ENCODE assay signal across 18 mouse cellular contexts in the genomic region with DNA sequence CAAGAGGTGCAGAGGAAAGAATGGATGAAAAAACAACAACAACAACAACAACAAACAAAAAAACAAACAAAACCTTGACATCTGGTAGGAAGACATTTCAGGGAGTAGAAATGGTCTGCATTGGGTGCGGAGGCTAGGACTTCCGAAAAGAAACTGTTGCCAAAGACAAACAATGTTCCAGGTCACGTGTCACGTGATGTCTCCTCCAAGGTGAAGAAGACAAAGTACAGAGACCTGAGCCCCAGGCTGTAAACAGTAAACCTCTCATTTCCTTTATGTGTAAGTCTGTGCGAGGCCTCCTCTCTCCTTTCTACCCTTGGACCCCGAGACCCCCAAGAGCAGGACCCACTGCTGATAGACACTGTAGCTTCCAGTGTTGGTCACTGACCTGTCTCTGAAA.
"Had no signal": no experiment of that assay in that cellular context is flagged by ENCODE, and none has a peak within 500 bp of the region (broad histone marks: within the 10 kb centered on the region; RNA-seq: fewer than 3 reads in every experiment).

No protein-coding gene starts in this region.

- H3K27me3 ChIP-seq: limb, embryonic 13.5 days; liver, embryonic 12.5 days; liver, embryonic 15.5 days; lung, embryonic 15.5 days; midbrain, embryonic 15.5 days; neural tube, embryonic 13.5 days had no signal

- H3K4me3 ChIP-seq: limb, embryonic 10.5 days; limb, embryonic 13.5 days; liver, embryonic 12.5 days; liver, embryonic 15.5 days; lung, embryonic 15.5 days; megakaryocyte, embryonic 14.5 days; midbrain, embryonic 10.5 days; midbrain, embryonic 15.5 days; neural tube, embryonic 13.5 days had no signal

- H3K4me2 ChIP-seq: limb, embryonic 13.5 days; liver, embryonic 12.5 days; liver, embryonic 15.5 days; lung, embryonic 15.5 days; midbrain, embryonic 15.5 days; neural tube, embryonic 13.5 days had no signal

- H3K36me3 ChIP-seq: limb, embryonic 10.5 days; limb, embryonic 13.5 days; liver, embryonic 12.5 days; liver, embryonic 15.5 days; lung, embryonic 15.5 days; midbrain, embryonic 10.5 days; midbrain, embryonic 15.5 days; neural tube, embryonic 13.5 days had no signal

- H3K27ac ChIP-seq: kidney, postnatal 0 days; limb, embryonic 10.5 days; limb, embryonic 13.5 days; liver, embryonic 12.5 days; liver, embryonic 15.5 days; lung, embryonic 15.5 days; midbrain, embryonic 10.5 days; midbrain, embryonic 15.5 days; neural tube, embryonic 13.5 days had no signal

- H3K9ac ChIP-seq: limb, embryonic 13.5 days; liver, embryonic 12.5 days; liver, embryonic 15.5 days; lung, embryonic 15.5 days; midbrain, embryonic 15.5 days; neural tube, embryonic 13.5 days had no signal

- H3K9me3 ChIP-seq: limb, embryonic 10.5 days; limb, embryonic 13.5 days; liver, embryonic 12.5 days; liver, embryonic 15.5 days; lung, embryonic 15.5 days; midbrain, embryonic 10.5 days; midbrain, embryonic 15.5 days; neural tube, embryonic 13.5 days had no signal

- H3K4me1 ChIP-seq: limb, embryonic 10.5 days; limb, embryonic 13.5 days; liver, embryonic 15.5 days; lung, embryonic 15.5 days; megakaryocyte, embryonic 14.5 days; midbrain, embryonic 10.5 days; midbrain, embryonic 15.5 days; neural tube, embryonic 13.5 days had no signal

- DNase-seq: liver; lung, adult 18-20 months; lung, postnatal 10 days; lung, postnatal 36 days; retina, postnatal 1 day; thymus, adult 18-20 months; thymus, postnatal 36 days had no signal

- ATAC-seq: intestine, postnatal 0 days; liver, embryonic 12.5 days; midbrain, embryonic 15.5 days had no signal
